Mouse (Mus musculus) limb, embryonic 14.5 days (tissue): ENCODE measurements around the gene Junb. TPM values are rescaled to one million over a fixed set of nuclear protein-coding genes. Genes with fewer than 3 reads are reported as not detected.

Source experiments
- ATAC-seq: fragments of 200-750 bp; cut with Nextera tagmentation; 2 replicates; pipeline ENCODE4 v1.8.0; 2017; ENCODE audit warnings: low read depth, moderate number of reproducible peaks, moderate TSS enrichment; ENCODE audit not compliant: low FRiP score
- DNase-seq: peaks from one replicate; pipeline ENCODE4 v3.0.0-alpha.2; 2015; ENCODE audit warnings: low spot score
- H3K27ac ChIP-seq: fragments of 300-500 bp; sonication (generic); replicated peaks from 2 replicates; pipeline ENCODE4 v1.5.1; 2014; ENCODE audit warnings: low read depth, mild to moderate bottlenecking, low read length, moderate library complexity, mixed read lengths
- H3K27me3 ChIP-seq: fragments of 300-500 bp; sonication (generic); 2 replicates; pipeline ENCODE4 v1.6.1; 2014; ENCODE audit warnings: low read length, mixed read lengths; ENCODE audit not compliant: control insufficient read depth, insufficient read depth
- H3K36me3 ChIP-seq: fragments of 300-500 bp; sonication (generic); 2 replicates; pipeline ENCODE4 v1.6.1; 2014; ENCODE audit warnings: mild to moderate bottlenecking, low read length, moderate library complexity, mixed read lengths; ENCODE audit not compliant: control insufficient read depth, insufficient read depth
- H3K4me1 ChIP-seq: fragments of 300-500 bp; sonication (generic); 2 replicates; pipeline ENCODE4 v1.6.1; 2014; ENCODE audit warnings: antibody characterized with exemption, low read length, mixed read lengths; ENCODE audit not compliant: control insufficient read depth, insufficient read depth
- H3K4me2 ChIP-seq: fragments of 300-500 bp; sonication (generic); replicated peaks from 2 replicates; pipeline ENCODE4 v1.6.1; 2014; ENCODE audit warnings: low read depth, mild to moderate bottlenecking, low read length, moderate library complexity; ENCODE audit not compliant: severe bottlenecking
- H3K4me3 ChIP-seq: fragments of 300-500 bp; sonication (generic); replicated peaks from 2 replicates; pipeline ENCODE4 v1.5.1; 2014; ENCODE audit warnings: low read length
- H3K9ac ChIP-seq: fragments of 300-500 bp; sonication (generic); 2 replicates; pipeline ENCODE4 v1.6.1; 2014; ENCODE audit warnings: mild to moderate bottlenecking, low read depth, low read length, moderate library complexity; ENCODE audit not compliant: severe bottlenecking
- H3K9me3 ChIP-seq: fragments of 300-500 bp; sonication (generic); 2 replicates; pipeline ENCODE4 v1.6.1; 2016; ENCODE audit warnings: low read length; ENCODE audit not compliant: control insufficient read depth
- POLR2A ChIP-seq: fragments of 200-500 bp; IDR thresholded peaks from 2 replicates; pipeline ENCODE4 v1.8.0; 2012; ENCODE audit warnings: inconsistent platforms, mild to moderate bottlenecking, moderate library complexity, borderline replicate concordance; ENCODE audit not compliant: insufficient read depth, insufficient read length; ENCODE audit errors: extremely low read depth
- WGBS: fragments of 180-500 bp; shearing (Covaris S2); extraction: QIAGEN DNeasy Blood & Tissue Kit; methylation state at CpG from one replicate; pipeline ENCODE4 v1.1.7; 2014; 5-methylcytosine and 5-hydroxymethylcytosine counted together
- polyA plus RNA-seq, 2 experiments: library from polyadenylated mRNA; depleted of rRNA in 1 of 2; stranded (reverse) in 1 of 2; unstranded in 1 of 2; fragments of >200 nt; fragmentation: Nextera tagmentation in 1 of 2; extraction: Ambion mirVana in 1 of 2; gene quantifications; 2 replicates each; pipeline versions ENCODE4 v1.2.1 to v1.2.3; 2012 to 2014

Junb gene
- polyA plus RNA-seq, 2 experiments: 11.3 to 18.0 TPM

DNA sequence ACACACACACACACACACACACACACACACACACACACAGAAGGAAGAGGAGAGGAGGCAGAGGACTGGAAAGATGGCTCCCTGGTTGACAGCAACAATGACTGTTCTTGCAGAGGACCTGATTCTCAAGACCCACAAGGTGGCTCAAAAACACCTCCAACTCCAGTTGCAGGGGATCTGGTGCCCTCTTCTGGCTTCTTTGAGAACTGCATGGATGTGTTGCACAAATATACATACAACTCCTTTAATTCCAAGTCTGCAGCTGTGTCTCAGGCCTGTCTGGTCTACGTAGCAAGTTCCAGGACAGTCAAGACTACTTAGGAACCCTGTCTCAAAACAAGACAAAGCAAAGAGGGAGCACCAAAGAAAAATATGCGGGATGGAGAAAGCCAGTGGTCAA is 21.8 kb downstream of the Junb start:
- no peaks in the 10 kb centered on the region for H3K9me3 ChIP-seq
- no peak overlapping the region for H3K9ac ChIP-seq
- DNase-seq (peak; percentile 43), ATAC-seq (no peak)
- no peak overlapping the region for H3K27ac ChIP-seq
- H3K36me3 ChIP-seq: peaks cover 17% of the 10 kb centered on the region
- H3K4me2 ChIP-seq: no peak overlapping the region
- H3K4me3 ChIP-seq: no peak overlapping the region
- no peak for TF ChIP-seq POLR2A
- WGBS: 54% methylated on average over 2 of the region's 2 CpGs
- peaks cover 3% of the 10 kb centered on the region; the same call in 1 of the 2 replicates for H3K27me3 ChIP-seq
- H3K4me1 ChIP-seq: no peaks in the 10 kb centered on the region

GRCm38 (mm10) chr8:84952612-84953255 is 25.8 kb downstream of the Junb start:
- peaks cover 13% of the 10 kb centered on the region; the same call in 1 of the 2 replicates for H3K27me3 ChIP-seq
- ATAC-seq: no peak
- H3K36me3 ChIP-seq: peaks cover 3% of the 10 kb centered on the region; the same call in 1 of the 2 replicates
- WGBS: 10% methylated on average over 18 of the region's 18 CpGs
- DNase-seq: no peak
- H3K4me3 ChIP-seq: no peak overlapping the region
- H3K4me2 ChIP-seq: no peak overlapping the region
- no peak overlapping the region for H3K27ac ChIP-seq
- H3K4me1 ChIP-seq: no peaks in the 10 kb centered on the region
- no peak overlapping the region for H3K9ac ChIP-seq
- no peaks in the 10 kb centered on the region for H3K9me3 ChIP-seq
- TF ChIP-seq POLR2A: no peak

DNA sequence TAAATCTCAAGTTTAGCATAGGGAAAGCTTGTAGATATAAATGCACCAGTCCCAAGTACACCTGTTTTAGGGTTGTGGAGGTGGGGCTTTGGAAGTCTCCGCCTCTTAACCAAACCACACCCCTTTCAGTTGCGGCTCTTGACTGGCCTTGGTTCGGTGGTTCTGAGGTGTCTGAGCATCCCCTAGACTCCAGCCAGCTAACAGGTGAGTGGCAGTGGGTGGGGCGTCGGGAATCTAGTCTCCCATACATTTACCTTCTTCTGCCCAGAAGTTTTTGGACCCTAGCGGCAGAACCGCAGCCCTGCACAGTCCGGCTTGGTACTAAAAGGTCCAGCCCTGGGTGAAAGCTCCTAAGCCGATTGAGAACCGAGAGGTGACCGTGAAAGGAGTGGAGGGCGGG is 28.8 kb downstream of the Junb start:
- peaks cover 37% of the 10 kb centered on the region for H3K27me3 ChIP-seq

GRCm38 (mm10) chr8:84947241-84947545 is 31.3 kb downstream of the Junb start:
- H3K9ac ChIP-seq: no peak overlapping the region
- WGBS: 17% methylated on average over 9 of the region's 9 CpGs
- ATAC-seq (no peak), DNase-seq (peak; percentile 43)
- H3K4me2 ChIP-seq: no peak overlapping the region
- no peaks in the 10 kb centered on the region for H3K36me3 ChIP-seq
- no peak overlapping the region for H3K4me3 ChIP-seq
- no peaks in the 10 kb centered on the region for H3K9me3 ChIP-seq
- no peak for TF ChIP-seq POLR2A
- H3K4me1 ChIP-seq: peaks cover 6% of the 10 kb centered on the region; the same call in 1 of the 2 replicates
- H3K27ac ChIP-seq: no peak overlapping the region
- H3K27me3 ChIP-seq: peaks cover 51% of the 10 kb centered on the region

More for the DNA sequence above, 28.8 kb downstream of the Junb start:
- DNase-seq: no peak
- no peak overlapping the region for H3K27ac ChIP-seq
- no peak overlapping the region for H3K9ac ChIP-seq
- no peak for TF ChIP-seq POLR2A
- no peaks in the 10 kb centered on the region for H3K9me3 ChIP-seq
- 18% methylated on average over 12 of the region's 12 CpGs for WGBS
- H3K36me3 ChIP-seq: no peaks in the 10 kb centered on the region
- H3K4me2 ChIP-seq: no peak overlapping the region
- no peak overlapping the region for H3K4me3 ChIP-seq
- peaks cover 6% of the 10 kb centered on the region; the same call in 1 of the 2 replicates for H3K4me1 ChIP-seq
- ATAC-seq: no peak

DNA sequence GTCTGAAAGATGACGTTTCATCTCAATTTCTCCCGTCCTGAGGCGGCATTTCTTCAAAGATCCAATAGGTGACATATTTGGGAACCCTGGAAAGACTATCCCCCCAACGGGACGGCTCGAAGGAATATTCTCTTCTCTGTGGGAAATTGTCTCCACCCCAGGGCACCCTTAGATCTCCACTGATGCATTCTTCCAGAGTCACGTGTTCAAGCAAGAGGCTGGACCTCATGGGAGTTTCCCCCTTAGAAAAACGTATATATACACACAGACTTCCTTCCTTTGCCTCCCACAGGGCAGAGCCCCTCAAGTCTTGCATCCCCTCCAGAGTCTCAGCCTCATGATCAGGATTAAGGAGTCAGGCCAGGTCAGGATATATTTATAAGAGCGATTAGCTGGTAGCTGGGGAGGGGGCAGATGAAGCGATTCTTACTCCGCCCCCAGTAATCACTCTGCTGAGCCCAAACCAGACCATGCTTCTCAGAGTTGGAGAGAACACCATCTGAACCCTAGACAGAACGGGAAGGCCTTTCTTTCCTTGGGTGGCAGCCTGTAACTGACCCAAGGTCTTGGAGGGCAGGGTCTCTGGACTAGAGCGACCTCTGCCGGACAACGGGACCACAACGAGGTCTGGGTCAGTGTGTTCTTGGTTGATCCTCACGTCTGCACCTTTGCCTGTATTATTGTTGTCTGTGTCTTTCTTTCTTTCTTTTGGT is 31.8 kb downstream of the Junb start, which contains the start of gene Rtbdn:
Rtbdn (plus strand) TSS at position 464 of the 713 bp plus-strand sequence.
- Histone ChIP-seq H3K9me3 (no peaks in the 10 kb centered on the region), H3K27me3 (peaks cover 51% of the 10 kb centered on the region), H3K36me3 (no peaks in the 10 kb centered on the region), H3K4me2 (peak within 1 kb of the TSS; percentile 69), H3K4me3 (peak within 1 kb of the TSS; percentile 38), H3K4me1 (peaks cover 6% of the 10 kb centered on the region; the same call in 1 of the 2 replicates), H3K9ac (0 out of 2 replicates have a peak within 1 kb of the TSS, but pooled peaks have one; percentile 21), H3K27ac (no peak within 1 kb of the TSS)
- no peak for TF ChIP-seq POLR2A
- ATAC-seq: no peak
- 8% methylated on average over 17 of the region's 17 CpGs for WGBS
- no peak for DNase-seq
